Mouse (Mus musculus) retina, adult 2 months (tissue): ENCODE measurements around the gene Fam222b.

ENCODE experiments used
- DNase-seq: peaks from one replicate; pipeline ENCODE4 v3.0.0-alpha.2; 2012; ENCODE audit warnings: low read depth, low spot score

Fam222b gene

GRCm38 (mm10) chr11:78087756-78088281 lies 6.6 kb upstream of the Fam222b start:
- DNase-seq: no peak

- no peak for DNase-seq
Measured at GRCm38 (mm10) chr11:78094137-78094503, 340 bp upstream of the Fam222b start.

- no peak for DNase-seq
Measured at GRCm38 (mm10) chr11:78095144-78095516, 670 bp downstream of the Fam222b start.

GRCm38 (mm10) chr11:78097077-78097476 lies 2.6 kb downstream of the Fam222b start:
- no peak for DNase-seq

- DNase-seq: no peak
Measured at GRCm38 (mm10) chr11:78100746-78101145, 6.3 kb downstream of the Fam222b start.

- DNase-seq: no peak
Measured at GRCm38 (mm10) chr11:78102142-78102541, 7.7 kb downstream of the Fam222b start.

GRCm38 (mm10) chr11:78102958-78103747 lies 8.7 kb downstream of the Fam222b start:
- DNase-seq: no peak

- DNase-seq: no peak
Measured at GRCm38 (mm10) chr11:78104501-78104900, 10.0 kb downstream of the Fam222b start.

- DNase-seq: no peak
Measured at GRCm38 (mm10) chr11:78113616-78114015, 19.2 kb downstream of the Fam222b start.

- no peak for DNase-seq
Measured at GRCm38 (mm10) chr11:78114676-78115366, 20.4 kb downstream of the Fam222b start.

GRCm38 (mm10) chr11:78115367-78116145 lies 21.1 kb downstream of the Fam222b start:
- DNase-seq: peak; percentile 88

GRCm38 (mm10) chr11:78116146-78116410 lies 21.6 kb downstream of the Fam222b start:
- DNase-seq: no peak

- DNase-seq: no peak
Measured at GRCm38 (mm10) chr11:78118467-78118866, 24.0 kb downstream of the Fam222b start.

GRCm38 (mm10) chr11:78119898-78120297 lies 25.4 kb downstream of the Fam222b start:
- DNase-seq: no peak

- no peak for DNase-seq
Measured at GRCm38 (mm10) chr11:78121176-78121575, 26.7 kb downstream of the Fam222b start.

GRCm38 (mm10) chr11:78122815-78123214 lies 28.4 kb downstream of the Fam222b start:
- DNase-seq: no peak

- DNase-seq: no peak
Measured at GRCm38 (mm10) chr11:78123782-78124181, 29.3 kb downstream of the Fam222b start.

- DNase-seq: no peak
Measured at GRCm38 (mm10) chr11:78125691-78126090, 31.2 kb downstream of the Fam222b start.

- DNase-seq: no peak
Measured at GRCm38 (mm10) chr11:78126739-78127138, 32.3 kb downstream of the Fam222b start.

- DNase-seq: no peak
Measured at GRCm38 (mm10) chr11:78129458-78129857, 35.0 kb downstream of the Fam222b start.

- no peak for DNase-seq
Measured at GRCm38 (mm10) chr11:78133915-78134314, 39.5 kb downstream of the Fam222b start.

GRCm38 (mm10) chr11:78134344-78134743 lies 39.9 kb downstream of the Fam222b start:
- no peak for DNase-seq
